Mouse (Mus musculus): ENCODE measurements around the gene Cwh43. TPM values are rescaled to one million over a fixed set of nuclear protein-coding genes. Genes with fewer than 3 reads are reported as not detected.

The Cwh43 gene
- polyA plus RNA-seq, 1 experiment from 2014 or later: not detected

DNA sequence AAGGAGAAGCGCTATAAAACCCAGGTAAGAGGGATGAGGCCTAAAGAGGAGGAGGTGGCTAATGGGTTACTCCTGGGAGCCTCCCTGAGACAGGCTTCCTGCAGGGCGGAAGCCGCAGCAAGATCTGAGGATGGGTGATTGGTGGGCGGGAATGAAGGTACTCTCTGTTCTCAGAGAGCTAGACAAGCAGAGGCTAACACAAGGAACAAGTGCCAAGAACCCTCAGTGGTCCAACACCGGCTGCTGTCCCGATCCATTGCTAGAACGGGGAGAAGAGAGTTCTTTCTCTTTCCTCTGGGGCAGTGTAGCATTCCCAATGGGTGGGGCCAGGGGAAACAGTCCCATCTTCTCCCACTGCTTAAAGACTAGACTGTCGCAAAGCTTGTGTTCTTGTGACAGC lies 25.0 kb upstream of the Cwh43 start:
- Histone ChIP-seq H3K27ac (no peak overlapping the region), H3K36me3 (ENCODE audit: inconsistent target) (no peaks in the 10 kb centered on the region), H3K79me2 (ENCODE audit: inconsistent target) (no peaks in the 10 kb centered on the region), H3K4me3 (ENCODE audit: inconsistent target) (no peak overlapping the region)
- 75% methylated on average over 8 of the region's 8 CpGs for WGBS (ENCODE audit: missing documents)

DNA sequence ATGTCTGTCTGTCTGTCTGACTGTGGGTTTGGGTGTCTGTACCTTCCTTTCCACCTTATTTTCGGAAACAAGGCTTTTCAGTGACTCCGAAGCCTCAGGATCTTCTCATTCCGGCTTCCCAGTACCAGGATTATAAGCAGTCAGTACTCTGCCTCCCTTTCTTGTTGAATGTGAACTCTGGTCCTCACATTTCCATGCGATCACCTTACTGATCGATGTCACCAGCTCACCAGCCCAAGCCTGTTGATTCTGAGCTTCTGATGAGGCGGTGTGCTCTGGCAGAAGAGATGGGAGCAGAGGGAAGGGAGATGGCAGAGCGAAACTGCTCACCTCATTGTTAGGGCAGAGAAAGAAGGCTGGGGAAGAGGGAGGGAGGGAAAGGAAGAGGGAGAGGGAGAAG lies 24.4 kb upstream of the Cwh43 start:
- no peak overlapping the region for H3K4me3 ChIP-seq (ENCODE audit: inconsistent target)
- H3K36me3 ChIP-seq (ENCODE audit: inconsistent target): no peaks in the 10 kb centered on the region
- WGBS (ENCODE audit: missing documents): 91% methylated on average over 6 of the region's 7 CpGs
- H3K27ac ChIP-seq: no peak overlapping the region
- H3K79me2 ChIP-seq (ENCODE audit: inconsistent target): no peaks in the 10 kb centered on the region

DNA sequence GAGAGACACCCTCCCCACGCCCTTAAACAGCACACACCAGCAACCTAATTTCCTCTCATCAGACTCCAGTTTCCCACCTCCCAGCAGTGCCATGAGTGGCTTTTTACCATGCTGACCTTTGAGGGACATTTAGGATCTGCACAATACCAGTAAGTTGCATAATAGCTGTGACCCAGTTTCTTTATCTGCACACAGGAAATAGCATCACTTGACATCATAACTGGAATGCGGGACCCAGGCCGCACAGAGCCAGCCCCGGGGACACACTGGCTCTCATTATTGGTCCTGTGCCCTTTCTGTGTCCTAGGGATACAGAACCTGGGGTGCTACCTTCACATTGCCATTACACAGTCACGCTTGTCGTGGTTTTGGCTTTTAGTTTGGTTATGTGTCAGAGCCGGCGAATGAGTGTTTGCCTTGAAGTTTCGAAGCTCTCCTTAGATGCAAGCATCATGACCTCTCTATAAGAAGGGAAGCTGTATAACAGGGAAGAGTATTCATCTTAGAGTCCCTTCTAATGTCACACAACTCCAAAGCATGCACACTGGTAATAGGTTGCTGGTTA lies 23.8 kb upstream of the Cwh43 start:
- H3K79me2 ChIP-seq (ENCODE audit: inconsistent target): no peaks in the 10 kb centered on the region
- no peak overlapping the region for H3K4me3 ChIP-seq (ENCODE audit: inconsistent target)
- 77% methylated on average over 9 of the region's 9 CpGs for WGBS (ENCODE audit: missing documents)
- no peaks in the 10 kb centered on the region for H3K36me3 ChIP-seq (ENCODE audit: inconsistent target)
- no peak overlapping the region for H3K27ac ChIP-seq

DNA sequence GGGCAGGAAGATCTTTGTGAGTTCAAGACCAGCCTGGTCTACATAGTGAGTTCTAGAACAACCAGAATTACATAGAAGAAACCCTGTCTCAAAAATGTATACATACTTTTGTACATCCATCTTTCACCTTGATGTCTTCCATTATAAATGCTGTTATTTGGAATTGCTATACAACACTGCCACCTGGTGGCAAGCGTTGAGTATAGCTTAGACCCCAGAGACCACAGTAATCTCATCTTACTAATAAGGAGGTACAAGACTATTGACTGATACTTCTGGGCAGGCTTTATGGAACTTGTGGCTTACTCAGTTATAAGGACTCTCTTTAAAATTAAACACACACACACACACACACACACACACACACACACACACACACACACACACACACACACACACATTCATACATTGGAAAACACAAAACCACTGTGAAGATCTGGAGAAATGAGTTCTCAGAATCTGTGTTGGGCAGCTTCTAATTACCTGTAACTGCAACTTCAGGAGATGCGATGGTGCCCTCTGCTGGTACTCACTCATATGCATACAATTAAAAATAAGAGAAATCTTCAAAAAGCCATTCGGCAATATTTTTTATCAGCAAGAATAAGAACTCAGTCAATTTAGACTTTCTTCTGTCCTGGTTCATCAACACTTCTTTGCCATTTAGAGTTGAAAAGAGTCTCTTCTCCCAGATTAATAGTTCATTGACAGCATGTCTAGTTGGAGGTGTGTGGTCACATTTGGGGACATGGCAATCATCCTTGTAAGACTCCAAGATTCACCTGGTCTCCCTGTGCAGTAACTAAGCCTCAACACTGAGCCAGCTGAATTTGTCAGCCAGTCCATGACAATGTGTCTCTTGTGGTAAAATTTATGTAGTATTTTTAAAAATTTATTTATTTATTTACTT lies 22.9 kb upstream of the Cwh43 start:
- no peaks in the 10 kb centered on the region for H3K79me2 ChIP-seq (ENCODE audit: inconsistent target)
- 32% methylated on average over 3 of the region's 3 CpGs for WGBS (ENCODE audit: missing documents)
- H3K4me3 ChIP-seq (ENCODE audit: inconsistent target): no peak overlapping the region
- H3K27ac ChIP-seq: no peak overlapping the region
- no peaks in the 10 kb centered on the region for H3K36me3 ChIP-seq (ENCODE audit: inconsistent target)

DNA sequence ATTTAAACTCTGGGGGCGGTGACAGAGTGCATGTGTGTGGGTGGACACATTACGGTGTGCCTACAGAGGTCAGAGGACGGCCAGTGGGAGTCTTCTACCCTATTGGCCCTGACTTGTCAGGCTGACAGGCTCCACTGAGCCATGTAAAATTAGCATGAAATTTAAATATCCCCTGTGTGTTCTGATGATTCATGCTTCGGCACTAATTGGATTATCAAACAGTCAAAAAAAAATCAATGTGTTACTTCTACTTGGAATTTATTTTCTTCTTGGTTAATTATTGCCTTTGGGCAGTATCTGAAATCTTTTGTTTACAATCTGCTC lies 22.3 kb upstream of the Cwh43 start:
- H3K27ac ChIP-seq: no peak overlapping the region
- 87% methylated on average over 4 of the region's 4 CpGs for WGBS (ENCODE audit: missing documents)
- no peaks in the 10 kb centered on the region for H3K79me2 ChIP-seq (ENCODE audit: inconsistent target)

DNA sequence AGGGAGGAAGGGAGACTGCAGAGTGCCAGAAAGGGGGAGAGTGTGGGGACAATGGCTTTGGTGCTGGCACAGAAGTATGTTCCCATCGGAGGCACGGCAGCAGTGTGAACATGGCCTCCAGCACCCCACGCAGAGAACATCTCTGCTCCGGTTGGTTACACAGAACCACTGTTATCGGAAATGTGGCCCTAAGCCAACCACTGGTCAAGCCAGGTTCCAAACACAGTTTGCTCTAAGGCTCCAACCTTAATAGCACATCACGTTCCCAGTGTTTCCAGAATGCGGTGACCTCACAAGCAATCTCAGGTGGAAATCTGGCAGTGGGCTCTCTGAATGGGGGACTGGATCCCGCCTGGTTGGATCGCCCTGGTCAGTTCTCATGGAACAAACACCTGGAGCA lies 12.8 kb upstream of the Cwh43 start:
- 92% methylated on average over 9 of the region's 9 CpGs for WGBS (ENCODE audit: missing documents)
- Histone ChIP-seq H3K27ac (no peak overlapping the region), H3K36me3 (ENCODE audit: inconsistent target) (no peaks in the 10 kb centered on the region), H3K79me2 (ENCODE audit: inconsistent target) (no peaks in the 10 kb centered on the region), H3K4me3 (ENCODE audit: inconsistent target) (no peak overlapping the region)

More for the DNA sequence above, 22.3 kb upstream of the Cwh43 start:
- no peaks in the 10 kb centered on the region for H3K36me3 ChIP-seq (ENCODE audit: inconsistent target)
- no peak overlapping the region for H3K4me3 ChIP-seq (ENCODE audit: inconsistent target)

DNA sequence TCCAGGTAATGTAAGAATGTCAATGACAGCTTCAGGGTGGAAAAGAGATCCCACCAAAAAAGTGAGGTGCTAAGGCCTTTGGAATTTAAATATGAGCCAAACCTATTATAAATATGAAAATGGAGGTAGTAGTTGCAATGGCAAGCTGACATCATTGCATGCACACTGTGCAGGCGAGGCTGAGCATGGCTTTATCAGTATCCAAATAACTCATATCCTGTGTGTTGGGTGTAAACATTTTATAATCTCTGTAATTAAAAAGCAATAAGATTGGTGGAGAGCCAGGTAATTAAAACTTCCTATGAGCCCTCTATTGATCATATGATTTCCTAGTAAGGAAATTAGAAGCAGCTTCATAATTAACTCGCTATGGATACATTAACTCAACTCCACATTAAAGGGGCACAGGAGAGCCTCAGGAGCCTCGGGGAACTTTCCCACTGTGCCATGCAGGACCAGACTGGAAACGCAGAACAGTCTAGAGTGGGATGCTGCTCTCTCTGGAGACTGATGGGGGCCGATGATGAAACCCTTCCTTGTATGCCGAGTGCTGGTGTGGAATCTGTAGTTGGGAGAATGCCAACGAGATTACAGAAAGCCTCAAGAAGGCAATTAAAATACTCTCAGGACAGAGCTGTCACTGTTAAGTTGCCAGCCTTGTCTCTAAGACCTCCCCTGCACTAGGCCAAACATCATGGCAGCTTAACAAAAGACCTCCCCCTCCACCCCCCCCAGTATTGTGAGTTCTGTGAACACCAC lies 5.9 kb upstream of the Cwh43 start:
- no peaks in the 10 kb centered on the region for H3K79me2 ChIP-seq (ENCODE audit: inconsistent target)
- H3K36me3 ChIP-seq (ENCODE audit: inconsistent target): no peaks in the 10 kb centered on the region
- H3K4me3 ChIP-seq (ENCODE audit: inconsistent target): no peak overlapping the region
- no peak overlapping the region for H3K27ac ChIP-seq
- WGBS (ENCODE audit: missing documents): 87% methylated on average over 7 of the region's 7 CpGs

DNA sequence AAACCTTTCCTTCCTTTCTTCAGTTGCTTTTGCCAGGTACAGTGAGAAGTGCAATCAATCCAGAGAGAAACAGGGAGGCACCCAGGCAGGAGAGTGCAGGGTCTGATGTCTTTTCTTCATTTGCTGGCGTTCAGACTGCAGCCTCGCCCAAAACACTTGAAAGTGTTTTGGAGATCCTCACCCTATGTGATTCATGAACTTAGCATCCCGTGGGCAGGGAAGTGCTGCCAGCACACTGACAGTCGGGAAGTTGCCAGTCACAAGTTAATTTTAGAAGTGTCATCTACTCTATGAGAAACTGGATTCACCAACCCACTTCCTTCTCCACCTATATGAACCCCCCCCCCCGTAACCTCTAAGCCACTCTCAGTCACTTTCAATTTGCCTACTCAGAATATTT lies 4.5 kb upstream of the Cwh43 start:
- no peak overlapping the region for H3K27ac ChIP-seq
- no peaks in the 10 kb centered on the region for H3K36me3 ChIP-seq (ENCODE audit: inconsistent target)
- 9% methylated on average over 5 of the region's 5 CpGs for WGBS (ENCODE audit: missing documents)
- H3K79me2 ChIP-seq (ENCODE audit: inconsistent target): no peaks in the 10 kb centered on the region
- no peak overlapping the region for H3K4me3 ChIP-seq (ENCODE audit: inconsistent target)

DNA sequence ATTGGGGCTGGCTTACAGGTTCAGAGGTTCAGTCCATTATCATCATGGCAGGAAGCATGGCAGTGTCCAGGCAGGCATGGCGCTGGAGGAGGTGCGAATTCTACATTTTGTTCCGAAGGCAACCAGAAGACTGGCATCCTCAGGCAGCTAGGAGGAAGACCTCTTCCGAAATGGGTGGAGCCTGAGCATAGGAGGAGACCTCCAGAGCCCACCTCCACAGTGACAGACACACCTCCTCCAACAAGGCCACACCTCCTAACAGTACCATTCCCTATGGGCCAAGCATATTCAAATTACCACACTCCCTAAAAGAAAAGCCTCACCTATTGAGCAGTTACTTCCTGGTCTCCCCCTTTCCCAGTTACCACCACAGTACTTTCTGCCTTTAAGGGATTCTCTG lies 3.0 kb upstream of the Cwh43 start:
- Histone ChIP-seq H3K79me2 (ENCODE audit: inconsistent target) (no peaks in the 10 kb centered on the region), H3K36me3 (ENCODE audit: inconsistent target) (no peaks in the 10 kb centered on the region), H3K27ac (no peak overlapping the region), H3K4me3 (ENCODE audit: inconsistent target) (no peak overlapping the region)
- 100% methylated on average over 4 of the region's 4 CpGs for WGBS (ENCODE audit: missing documents)

DNA sequence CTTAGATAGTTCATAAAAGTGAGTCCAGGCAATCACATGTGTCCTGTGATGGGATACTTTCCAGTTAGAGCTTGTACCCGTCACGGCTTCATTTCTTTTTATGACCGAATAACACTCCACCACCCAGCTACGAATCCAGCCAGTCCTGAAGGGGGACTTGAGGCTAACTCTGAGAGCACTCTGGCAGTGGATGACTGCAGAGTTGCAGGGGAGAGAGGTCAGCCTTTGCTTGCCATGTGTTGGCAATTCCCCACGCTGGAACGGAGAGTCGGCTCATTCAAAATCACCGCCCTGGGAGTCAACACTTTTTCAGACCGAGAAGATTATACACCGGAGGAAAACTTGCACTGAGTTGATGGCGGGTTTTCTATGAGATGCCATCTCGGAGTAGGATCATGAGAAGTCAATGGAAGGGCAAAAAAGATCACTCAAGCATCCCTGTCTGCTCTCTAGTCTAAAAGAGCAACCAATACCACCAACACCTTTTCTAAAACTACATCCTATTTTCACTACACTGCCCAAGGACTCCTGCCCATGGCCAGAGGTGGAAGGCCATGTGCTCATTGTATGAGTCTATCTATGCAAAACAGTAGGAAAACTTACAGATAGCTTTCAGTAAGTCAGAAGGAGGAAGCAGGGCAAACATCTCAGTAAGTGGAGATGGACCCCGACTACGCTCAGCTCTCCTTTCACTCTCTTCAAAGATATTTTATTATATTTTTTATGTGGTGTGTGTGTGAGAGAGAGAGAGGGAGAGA lies 2.4 kb upstream of the Cwh43 start:
- Histone ChIP-seq H3K36me3 (ENCODE audit: inconsistent target) (no peaks in the 10 kb centered on the region), H3K27ac (no peak overlapping the region), H3K79me2 (ENCODE audit: inconsistent target) (no peaks in the 10 kb centered on the region), H3K4me3 (ENCODE audit: inconsistent target) (no peak overlapping the region)
- 95% methylated on average over 12 of the region's 14 CpGs for WGBS (ENCODE audit: missing documents)

DNA sequence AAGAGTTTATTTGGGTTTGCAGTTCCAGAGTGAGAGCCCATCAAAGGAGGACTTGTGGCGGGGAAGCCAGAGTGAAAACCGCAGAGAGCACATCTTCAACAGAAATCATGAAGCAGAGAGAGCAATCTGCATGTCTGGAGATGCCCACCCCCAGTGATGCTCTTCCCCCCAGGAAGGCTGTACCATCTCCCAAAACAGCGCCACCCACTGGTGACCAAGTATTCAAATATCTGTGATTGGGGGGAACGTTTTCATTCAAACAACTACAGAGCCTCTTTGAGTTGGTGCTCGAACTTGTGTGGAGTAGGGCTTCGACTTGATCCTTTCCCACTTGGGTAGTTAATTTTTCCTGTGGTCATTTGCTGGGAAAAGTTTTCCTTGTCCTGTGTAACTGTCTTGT lies 1.1 kb upstream of the Cwh43 start:
- no peaks in the 10 kb centered on the region for H3K79me2 ChIP-seq (ENCODE audit: inconsistent target)
- no peak overlapping the region for H3K4me3 ChIP-seq (ENCODE audit: inconsistent target)
- no peak overlapping the region for H3K27ac ChIP-seq
- 81% methylated on average over 6 of the region's 6 CpGs for WGBS (ENCODE audit: missing documents)
- no peaks in the 10 kb centered on the region for H3K36me3 ChIP-seq (ENCODE audit: inconsistent target)

DNA sequence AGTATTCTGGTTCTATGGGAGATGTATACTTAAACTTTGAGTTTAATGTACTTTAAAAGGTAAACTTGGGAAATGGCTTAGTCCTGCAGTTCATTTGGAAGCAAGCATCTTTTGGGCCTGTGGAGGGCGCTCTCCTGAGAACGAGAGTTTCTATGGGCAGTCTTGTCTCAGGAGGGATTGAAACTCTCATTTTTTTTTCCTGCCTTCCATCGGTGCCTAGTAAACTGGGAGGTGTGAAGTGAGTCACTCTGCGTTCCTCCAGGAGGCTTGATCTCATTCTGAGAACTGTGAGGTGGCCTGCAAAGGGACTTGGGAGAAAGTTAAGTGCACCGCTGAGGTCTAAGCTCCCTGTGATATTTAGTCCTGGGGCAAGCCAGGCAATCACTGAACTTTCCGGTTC lies 986 bp downstream of the Cwh43 start:
- no peak overlapping the region for H3K4me3 ChIP-seq (ENCODE audit: inconsistent target)
- H3K79me2 ChIP-seq (ENCODE audit: inconsistent target): no peaks in the 10 kb centered on the region
- 31% methylated on average over 6 of the region's 6 CpGs for WGBS (ENCODE audit: missing documents)
- H3K36me3 ChIP-seq (ENCODE audit: inconsistent target): no peaks in the 10 kb centered on the region
- H3K27ac ChIP-seq: no peak overlapping the region

DNA sequence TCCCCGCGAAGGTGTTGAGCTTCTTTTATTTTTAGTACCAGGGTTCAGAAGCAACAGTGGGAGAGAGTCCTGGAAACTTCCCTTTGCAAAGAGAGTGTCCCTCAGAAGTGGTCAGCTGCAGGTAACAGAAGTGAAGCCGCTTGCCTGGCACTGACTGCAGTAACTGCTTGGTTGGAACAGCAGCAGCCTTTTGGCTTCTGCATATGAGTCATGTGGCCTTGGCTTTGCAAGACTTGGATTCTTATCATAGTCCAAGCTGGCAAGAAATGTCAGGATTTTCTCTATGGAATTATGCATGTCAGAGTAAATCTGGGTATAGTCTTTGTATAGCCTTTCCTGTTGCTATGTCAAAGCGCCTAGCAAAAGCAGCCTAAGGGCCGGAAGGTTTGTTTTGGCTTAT lies 4.1 kb downstream of the Cwh43 start:
- H3K36me3 ChIP-seq (ENCODE audit: inconsistent target): no peaks in the 10 kb centered on the region
- no peak overlapping the region for H3K27ac ChIP-seq
- H3K4me3 ChIP-seq (ENCODE audit: inconsistent target): no peak overlapping the region
- WGBS (ENCODE audit: missing documents): 85% methylated on average over 5 of the region's 5 CpGs
- H3K79me2 ChIP-seq (ENCODE audit: inconsistent target): no peaks in the 10 kb centered on the region

DNA sequence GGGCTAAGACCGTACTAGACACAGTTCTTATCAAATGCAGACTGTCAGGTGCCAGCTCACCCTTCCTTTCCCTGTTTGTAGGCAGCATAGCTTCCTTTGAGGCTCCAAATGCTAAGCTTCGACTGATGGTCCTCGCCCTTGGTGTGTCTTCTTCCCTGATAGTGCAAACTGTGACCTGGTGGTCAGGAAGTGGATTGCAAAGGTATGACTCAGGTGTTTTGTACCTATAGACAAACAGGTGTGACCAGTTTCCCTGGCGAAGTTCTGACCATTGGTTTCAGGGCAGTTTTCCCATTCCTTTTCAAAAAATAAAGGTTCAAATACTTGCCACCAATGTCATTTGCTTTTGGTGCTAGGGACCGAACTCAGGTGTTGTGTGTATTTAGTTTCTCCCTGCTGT lies 5.9 kb downstream of the Cwh43 start:
- no peak overlapping the region for H3K4me3 ChIP-seq (ENCODE audit: inconsistent target)
- H3K79me2 ChIP-seq (ENCODE audit: inconsistent target): no peaks in the 10 kb centered on the region
- no peaks in the 10 kb centered on the region for H3K36me3 ChIP-seq (ENCODE audit: inconsistent target)
- no peak overlapping the region for H3K27ac ChIP-seq
- WGBS (ENCODE audit: missing documents): 79% methylated on average over 5 of the region's 5 CpGs

Data from macrophage (primary cell).